Mouse (Mus musculus) liver, postnatal 0 days (tissue): ENCODE data around the gene Pkn1.

ENCODE experiments used
- CTCF ChIP-seq: sonication (generic); IDR thresholded peaks from 2 replicates; pipeline ENCODE4 v1.5.1; 2016; ENCODE audit warnings: antibody characterized with exemption, low read depth
- EP300 ChIP-seq: IDR thresholded peaks from 2 replicates; pipeline ENCODE4 v1.6.1; 2016; ENCODE audit warnings: antibody characterized with exemption, low read depth, mild to moderate bottlenecking

DNA sequence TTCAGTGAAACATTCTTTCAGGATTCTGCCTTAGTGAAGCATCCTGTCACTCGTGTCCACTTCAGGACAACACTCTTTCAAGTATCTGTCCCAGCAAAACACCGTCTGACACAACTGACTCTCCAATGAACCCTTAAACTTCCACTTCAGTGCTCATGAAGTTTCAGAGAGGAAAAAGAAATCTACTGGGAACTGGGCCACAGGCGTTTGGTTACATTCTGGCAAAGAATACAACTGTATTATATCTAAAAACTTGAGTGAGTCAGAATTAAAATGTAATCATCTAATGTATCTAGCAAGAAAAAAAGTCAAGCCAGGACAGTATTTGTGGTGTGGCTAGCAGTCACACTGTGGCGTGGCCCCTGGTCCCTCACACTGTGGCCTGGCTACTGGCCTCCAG lies 60.1 kb downstream of the Pkn1 start:
- TF ChIP-seq EP300 (no peak), CTCF (no peak)
